Mouse (Mus musculus) erythroblast, embryonic 14.5 days (primary cell): ENCODE results near the gene Tmem145.

Source experiments
- GATA1 ChIP-seq: IDR thresholded peaks from 2 replicates; pipeline ENCODE4 v1.6.1; 2012; ENCODE audit warnings: low read length, inconsistent platforms, mixed read lengths
- TAL1 ChIP-seq: IDR thresholded peaks from 3 replicates; pipeline ENCODE4 v1.6.1; 2012; ENCODE audit warnings: low read length, inconsistent platforms, mixed read lengths

DNA sequence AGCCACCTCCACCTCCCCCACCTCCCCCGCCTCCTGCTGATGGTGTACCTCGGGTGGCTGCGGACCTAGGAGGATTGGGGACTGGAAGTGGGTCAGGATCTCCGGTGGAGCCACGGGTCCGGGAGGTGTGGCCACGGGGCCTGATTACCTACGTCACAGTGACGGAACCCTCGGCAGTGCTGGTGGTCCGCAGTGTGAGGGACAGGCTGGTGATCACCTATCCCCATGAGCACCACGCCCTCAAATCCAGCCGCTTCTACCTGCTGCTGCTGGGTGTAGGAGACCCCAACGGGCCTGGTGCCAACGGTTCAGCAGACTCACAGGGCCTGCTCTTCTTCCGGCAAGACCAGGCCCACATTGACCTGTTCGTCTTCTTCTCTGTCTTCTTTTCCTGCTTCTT lies 57.7 kb downstream of the Tmem145 start:
- TF ChIP-seq GATA1: no peak
- TF ChIP-seq TAL1: no peak
